Mouse (Mus musculus) hematopoietic stem cell, adult 5-6 weeks (primary cell): ENCODE measurements around the gene Suclg2. TPM values are rescaled to one million over a fixed set of nuclear protein-coding genes. Genes with fewer than 3 reads are reported as not detected.

ENCODE experiments used
- ATAC-seq, 2 experiments: fragments of 125-278 bp in 1 of 2; replicated peaks in 1 of 2; 2 replicates each; pipeline ENCODE4 v1.8.0; 2016 to 2017; ENCODE audit warnings: inconsistent platforms in 2 of 2, mild to moderate bottlenecking in 2 of 2, moderate number of reproducible peaks in 2 of 2, low read depth in 1 of 2, moderate TSS enrichment in 1 of 2; ENCODE audit not compliant: low FRiP score in 2 of 2, poor library complexity in 2 of 2, severe bottlenecking in 2 of 2, insufficient read depth in 1 of 2, low TSS enrichment in 1 of 2
- total RNA-seq: library from RNA; stranded (forward); fragments of 172-1452, 232-1000 nt; gene quantifications from 2 replicates; pipeline ENCODE4 v1.2.3, GENCODE M21; 2017

The Suclg2 gene
- total RNA-seq, 1 experiment from 2014 or later = 99.7 TPM

- ATAC-seq = no peak
Observed at GRCm38 (mm10) chr6:95704626-95705025, 14.0 kb downstream of the Suclg2 start.

- ATAC-seq = no peak
Observed at GRCm38 (mm10) chr6:95702200-95702599, 16.4 kb downstream of the Suclg2 start.

- ATAC-seq = no peak
Observed at GRCm38 (mm10) chr6:95701786-95702185, 16.8 kb downstream of the Suclg2 start.

GRCm38 (mm10) chr6:95700981-95701610 lies 17.5 kb downstream of the Suclg2 start:
- no peak for ATAC-seq

GRCm38 (mm10) chr6:95700191-95700590 lies 18.4 kb downstream of the Suclg2 start:
- ATAC-seq = no peak

GRCm38 (mm10) chr6:95699326-95699725 lies 19.3 kb downstream of the Suclg2 start:
- ATAC-seq = no peak

GRCm38 (mm10) chr6:95698536-95699162 lies 20.0 kb downstream of the Suclg2 start:
- ATAC-seq = no peak

- ATAC-seq = no peak
Observed at GRCm38 (mm10) chr6:95694910-95695309, 23.7 kb downstream of the Suclg2 start.

GRCm38 (mm10) chr6:95685242-95685641 lies 33.4 kb downstream of the Suclg2 start:
- no peak for ATAC-seq

GRCm38 (mm10) chr6:95679718-95680117 lies 38.9 kb downstream of the Suclg2 start:
- ATAC-seq = no peak

- no peak for ATAC-seq
Observed at GRCm38 (mm10) chr6:95679261-95679660, 39.3 kb downstream of the Suclg2 start.

- no peak for ATAC-seq
Observed at GRCm38 (mm10) chr6:95676951-95677350, 41.6 kb downstream of the Suclg2 start.

- ATAC-seq = no peak
Observed at GRCm38 (mm10) chr6:95676439-95676838, 42.2 kb downstream of the Suclg2 start.

GRCm38 (mm10) chr6:95675059-95675705 lies 43.4 kb downstream of the Suclg2 start:
- ATAC-seq = no peak

GRCm38 (mm10) chr6:95674651-95675050 lies 43.9 kb downstream of the Suclg2 start:
- ATAC-seq = no peak

- no peak for ATAC-seq
Observed at GRCm38 (mm10) chr6:95669335-95669729, 49.3 kb downstream of the Suclg2 start.

- ATAC-seq = no peak
Observed at GRCm38 (mm10) chr6:95668629-95669334, 49.8 kb downstream of the Suclg2 start.

- ATAC-seq = no peak
Observed at GRCm38 (mm10) chr6:95657671-95658070, 60.9 kb downstream of the Suclg2 start.
